Mouse (Mus musculus) 3T3-L1 (cell line): ENCODE results near the gene Cry1.
A peak's percentile ranks its signal among the peaks of the same experiment; 100 is the strongest.

Source experiments
- DNase-seq: peaks from one replicate; pipeline ENCODE4 v3.0.0-alpha.2; 2015; ENCODE audit warnings: low read depth, low spot score

Gene Cry1

DNA sequence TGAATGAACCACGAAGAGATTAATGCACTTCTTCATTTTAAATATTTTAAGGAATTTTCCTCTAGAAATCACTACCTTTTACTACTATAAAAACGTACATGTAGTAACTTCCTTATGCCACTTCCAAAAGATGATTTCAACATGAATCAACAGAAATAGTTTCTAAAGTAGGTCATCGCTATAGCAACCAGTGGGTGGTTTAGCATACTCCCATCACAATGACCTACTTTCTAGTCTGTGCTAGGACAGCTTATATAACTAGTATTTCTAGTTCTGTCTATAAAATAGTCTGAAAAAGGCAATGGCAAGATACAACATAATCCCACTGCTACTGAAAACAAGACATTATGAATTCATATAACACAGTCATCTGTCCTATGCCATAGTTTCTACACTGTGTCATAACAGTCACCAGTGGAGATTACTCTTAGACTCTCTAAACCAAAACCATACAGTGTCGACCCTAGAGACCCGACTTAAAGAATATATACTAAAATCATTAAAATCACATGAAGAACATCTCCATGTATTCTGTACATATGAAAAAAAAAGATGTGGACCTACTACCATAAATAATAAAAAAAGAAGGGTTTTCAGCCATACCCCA, 23.0 kb downstream of the Cry1 start:
- DNase-seq, result peak; percentile 80

DNA sequence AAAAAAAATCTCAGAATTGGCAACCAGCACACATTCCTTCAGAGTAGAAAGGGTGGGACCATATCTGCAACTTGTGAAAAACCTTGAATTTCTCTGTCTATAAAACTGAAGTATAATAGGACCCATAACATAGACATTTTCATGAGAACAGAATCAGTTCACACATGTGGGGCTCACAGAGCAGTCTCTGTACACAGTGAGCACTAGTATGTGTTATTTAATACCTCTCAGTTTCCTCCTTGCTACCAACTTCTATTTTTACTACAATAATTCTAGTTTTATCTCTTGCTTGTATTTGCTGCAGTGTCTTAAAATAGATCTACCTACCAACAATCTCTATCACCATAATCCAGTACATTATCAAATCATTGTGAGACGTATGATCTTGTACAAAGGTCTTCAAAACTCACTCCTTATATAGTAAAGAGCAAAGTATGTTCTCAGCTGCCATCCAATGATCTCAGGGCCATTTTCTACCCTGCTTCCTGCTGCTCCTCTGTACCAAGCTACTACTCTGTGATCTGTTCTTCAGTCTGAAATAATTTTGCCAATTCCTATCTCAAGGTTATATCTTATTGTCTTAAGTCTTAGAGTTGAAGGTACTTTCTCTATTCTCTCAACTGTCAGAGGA, 24.8 kb downstream of the Cry1 start:
- DNase-seq, result no peak

DNA sequence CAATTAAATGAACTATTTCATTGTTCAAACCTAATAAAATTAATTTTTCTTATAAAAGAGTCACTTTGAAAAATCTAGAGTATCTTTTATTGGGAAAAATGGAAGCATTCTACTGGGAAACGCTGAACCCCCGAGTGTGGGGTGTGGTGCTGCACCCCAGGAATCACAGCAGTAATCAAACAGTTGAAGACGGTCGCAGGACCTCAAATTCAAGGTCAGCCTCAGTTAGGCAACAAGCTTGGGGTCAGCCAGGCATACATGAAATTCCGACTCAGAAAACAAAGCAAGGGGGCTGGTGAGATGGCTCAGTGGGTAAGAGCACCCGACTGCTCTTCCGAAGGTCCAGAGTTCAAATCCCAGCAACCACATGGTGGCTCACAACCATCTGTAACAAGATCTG, 27.4 kb downstream of the Cry1 start:
- no peak for DNase-seq

DNA sequence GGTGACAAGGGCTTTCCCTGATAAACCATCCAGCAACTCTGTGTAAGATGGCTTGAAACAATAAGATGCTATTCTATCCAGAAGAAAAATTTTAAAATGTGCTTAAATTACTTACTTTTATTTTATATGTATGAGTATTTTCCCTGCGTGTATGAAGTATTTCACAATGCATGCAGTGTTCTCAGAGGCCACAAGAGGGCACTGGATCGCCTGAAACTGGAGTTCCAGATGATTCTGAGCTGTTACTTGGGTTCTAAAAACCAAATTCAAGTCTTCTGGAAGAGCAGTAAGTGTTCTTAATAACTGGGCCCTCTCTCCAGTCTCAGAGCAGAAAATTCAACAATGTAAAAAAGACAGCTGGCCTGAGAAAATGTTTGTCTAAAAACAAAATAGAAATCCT, 30.7 kb downstream of the Cry1 start:
- peak; percentile 80 for DNase-seq

DNA sequence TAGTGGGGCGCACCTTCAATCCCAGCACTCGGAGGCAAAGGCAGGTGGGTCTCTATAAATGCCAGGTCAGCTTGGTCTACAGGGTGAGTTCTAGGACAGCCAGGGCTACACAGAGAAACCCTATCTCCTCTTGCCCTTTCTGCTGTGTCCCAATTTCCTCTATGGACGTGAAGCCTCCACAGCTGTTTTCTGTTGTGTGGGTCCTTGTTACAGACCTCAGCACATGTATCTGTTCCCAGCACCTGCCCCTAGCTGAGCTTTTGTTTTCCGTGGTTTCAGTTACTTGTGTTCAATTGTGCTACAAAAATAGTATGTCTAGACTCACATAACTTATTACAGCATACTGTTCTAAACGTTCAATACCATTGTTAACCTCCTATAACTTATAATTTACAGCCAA, 35.6 kb downstream of the Cry1 start:
- no peak for DNase-seq

DNA sequence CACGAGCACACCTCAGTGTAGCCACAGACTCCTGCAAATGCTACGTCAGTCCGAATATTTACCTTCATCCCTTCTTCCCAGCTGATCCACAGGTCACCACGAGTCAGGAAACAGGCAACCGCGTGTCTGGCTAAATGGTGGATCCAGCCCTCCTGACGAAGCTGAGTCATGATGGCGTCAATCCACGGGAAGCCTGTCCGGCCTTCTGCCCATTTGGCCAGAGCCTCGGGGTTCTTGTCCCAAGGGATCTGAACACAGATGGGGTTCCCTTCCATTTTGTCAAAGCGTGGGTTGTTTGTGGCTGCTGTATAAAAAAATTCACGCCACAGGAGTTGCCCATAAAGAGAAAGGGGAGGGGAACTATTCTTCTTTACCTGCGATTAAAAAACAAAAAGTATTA, 38.6 kb downstream of the Cry1 start:
- DNase-seq, result no peak

DNA sequence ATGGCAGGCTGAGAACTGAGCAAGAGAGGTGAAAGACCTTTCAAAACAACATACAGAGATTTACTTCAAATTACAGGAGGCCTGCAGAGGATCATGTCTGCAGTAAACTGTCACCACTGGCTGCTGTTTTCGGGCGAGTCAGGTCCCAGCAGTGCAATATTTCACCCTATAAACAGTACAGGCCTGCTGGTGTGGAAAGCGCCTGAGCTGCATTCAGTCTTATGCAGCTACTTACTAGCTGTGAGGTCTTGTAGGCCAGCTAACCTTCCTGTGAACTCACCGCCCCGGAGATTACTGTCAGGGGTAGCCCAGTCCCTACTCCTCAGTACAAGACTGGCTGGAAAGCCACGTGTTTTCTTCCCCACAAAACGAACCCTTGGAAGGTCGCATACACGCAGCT, 43.4 kb downstream of the Cry1 start:
- no peak for DNase-seq

DNA sequence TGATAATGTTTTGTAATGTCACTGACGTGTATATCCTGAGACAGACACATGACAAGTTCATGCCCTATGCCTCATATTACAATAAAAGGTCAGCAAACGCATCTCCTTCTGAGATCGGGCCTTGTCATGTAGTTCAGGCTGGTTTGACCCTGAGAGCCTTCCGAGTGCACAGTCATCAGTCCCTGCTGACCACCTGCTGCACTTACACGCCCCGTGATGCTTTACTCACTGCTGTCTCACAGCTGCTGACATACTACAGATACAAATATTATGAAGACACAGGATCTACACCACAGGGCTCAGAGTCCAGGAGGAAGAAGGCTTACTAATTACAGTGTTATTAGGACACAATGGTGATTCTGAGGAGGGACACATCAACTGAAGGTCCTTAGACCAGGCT, 48.3 kb downstream of the Cry1 start:
- DNase-seq, result no peak

DNA sequence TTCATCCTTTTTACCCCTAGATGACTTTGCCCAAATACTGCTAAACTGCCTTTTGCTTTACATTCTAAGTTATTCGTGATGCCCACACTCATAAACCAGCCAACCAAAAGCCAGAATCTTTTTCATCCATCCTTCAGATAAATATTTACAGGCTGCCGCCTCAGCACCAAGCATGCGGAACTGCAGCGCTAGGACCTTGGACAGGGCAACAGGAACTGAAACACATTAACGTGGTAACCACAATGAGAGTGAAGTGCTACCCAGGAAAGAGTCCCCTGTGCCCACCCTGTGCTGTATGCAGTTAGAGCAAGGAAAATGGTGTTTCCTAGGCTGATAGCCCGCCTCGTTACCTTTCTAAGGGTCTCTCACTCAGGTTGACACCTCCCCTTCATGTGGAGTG, 56.4 kb downstream of the Cry1 start:
- DNase-seq, result peak; percentile 42

DNA sequence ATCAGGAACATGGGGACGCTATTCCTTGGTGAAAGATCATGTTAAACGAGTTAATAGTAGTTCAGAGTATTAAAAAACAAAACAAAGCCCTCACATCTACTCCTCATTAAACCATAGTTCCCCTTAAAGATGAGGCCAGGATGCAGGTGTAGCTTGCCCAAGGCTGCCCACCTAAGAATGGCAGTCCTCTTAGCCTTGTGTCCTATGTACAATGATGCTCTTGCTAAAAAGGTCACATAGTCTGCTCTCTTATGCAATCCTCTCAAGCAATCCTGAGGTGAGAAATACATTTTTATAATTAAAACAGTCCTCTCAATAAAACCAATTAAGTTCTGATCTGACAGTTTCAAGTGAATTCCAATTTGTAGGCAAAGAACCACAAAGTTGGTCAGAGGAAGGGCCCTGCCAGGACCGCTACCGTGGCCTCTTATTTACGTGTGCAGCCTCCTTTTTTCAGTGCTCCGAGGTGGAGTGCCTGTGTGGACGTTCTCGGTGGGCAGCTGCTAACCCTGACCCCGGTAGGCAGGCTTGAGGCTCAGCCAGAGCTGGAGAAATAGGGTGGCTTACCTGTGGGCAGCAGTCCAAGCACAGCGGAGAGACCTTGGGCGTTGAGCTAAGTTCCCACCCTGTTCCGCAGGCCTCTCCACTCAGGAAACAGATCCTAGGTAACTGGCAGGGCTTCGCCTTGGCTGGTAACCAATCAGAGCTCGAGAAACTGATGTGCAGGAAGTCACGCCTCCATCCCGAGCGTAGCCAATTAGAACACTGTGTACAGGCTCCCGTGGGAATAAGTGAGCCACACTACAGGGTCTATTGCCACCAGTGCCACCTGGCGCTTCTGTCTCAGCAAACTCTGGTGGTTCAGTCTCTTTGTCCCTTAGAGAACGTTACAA, 57.2 kb downstream of the Cry1 start, which contains the start of gene Mterf2:
Gene Mterf2 (minus strand): TSS at position 633 of the 893 bp plus-strand sequence.
- peak; percentile 99 for DNase-seq

DNA sequence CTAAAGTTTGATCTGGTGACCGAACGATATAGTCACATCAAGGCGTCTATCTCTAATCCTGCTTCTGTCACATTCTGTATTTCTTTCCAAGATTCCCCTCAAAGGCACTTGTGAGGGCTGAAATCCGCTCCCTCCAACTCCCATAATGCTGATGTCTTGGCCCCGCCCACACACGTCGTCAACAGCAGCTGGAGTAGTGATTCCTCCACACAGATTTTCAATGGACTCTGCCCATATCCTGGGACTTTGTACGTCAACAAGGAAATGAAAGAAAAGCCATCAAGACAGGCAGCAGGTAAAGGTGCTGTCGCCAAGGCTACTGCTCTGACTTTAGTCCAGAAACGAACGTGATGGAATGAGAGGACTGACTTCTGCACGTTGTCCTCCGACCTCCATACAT, 59.7 kb downstream of the Cry1 start:
- no peak for DNase-seq

DNA sequence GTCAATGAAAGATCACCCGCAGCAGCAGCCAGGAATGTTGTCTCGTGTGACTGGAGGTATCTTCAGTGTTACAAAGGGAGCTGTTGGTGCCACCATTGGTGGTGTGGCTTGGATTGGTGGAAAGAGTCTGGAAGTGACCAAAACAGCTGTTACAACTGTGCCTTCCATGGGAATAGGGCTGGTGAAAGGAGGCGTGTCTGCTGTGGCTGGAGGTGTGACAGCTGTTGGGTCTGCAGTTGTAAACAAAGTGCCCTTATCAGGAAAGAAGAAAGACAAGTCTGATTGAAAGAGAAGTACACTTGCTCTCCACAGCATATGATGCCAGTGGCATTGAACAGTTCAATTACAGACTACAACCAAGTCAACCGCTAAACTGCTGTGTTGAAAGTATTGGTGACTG, 70.5 kb downstream of the Cry1 start:
- no peak for DNase-seq

DNA sequence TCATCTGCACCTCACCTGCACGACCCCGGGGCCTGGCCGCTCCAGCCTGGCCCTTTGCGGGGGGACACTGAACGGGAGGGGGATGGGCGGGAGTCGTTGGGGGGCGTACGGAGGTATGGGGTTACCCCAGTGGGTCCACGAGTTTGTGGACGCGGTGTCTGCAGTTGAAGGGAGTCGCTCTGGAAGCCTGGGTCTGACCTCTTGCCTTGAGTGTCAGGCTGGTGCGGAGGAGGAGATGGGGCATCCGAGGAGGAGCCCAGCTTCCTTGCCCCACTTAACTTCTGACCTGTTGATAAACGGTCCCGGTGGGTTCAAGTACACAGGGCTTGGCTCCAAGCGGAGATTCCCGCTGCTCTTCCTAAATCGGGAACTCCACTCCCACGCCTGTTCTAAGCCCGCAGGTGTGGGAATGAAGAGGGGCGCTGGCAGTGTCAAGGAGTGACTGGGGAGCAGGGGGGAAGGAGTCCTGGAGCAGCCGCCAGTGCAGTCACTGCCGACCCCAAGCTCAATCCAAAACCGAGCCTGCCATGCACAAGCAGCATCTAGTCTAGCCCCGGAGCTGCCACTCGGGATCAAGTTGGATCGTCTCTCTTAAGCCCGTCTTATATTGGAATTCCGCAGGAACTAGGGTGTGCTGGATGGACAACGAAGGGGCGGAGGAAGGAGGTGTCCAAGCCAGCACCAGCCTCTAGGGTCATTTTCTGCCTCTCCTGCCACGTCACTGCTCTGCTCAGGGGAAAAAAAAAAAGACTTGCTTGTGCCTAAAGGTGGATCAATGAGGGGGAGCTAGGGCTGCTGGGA, 81.6 kb downstream of the Cry1 start:
- DNase-seq, result peak; percentile 85

DNA sequence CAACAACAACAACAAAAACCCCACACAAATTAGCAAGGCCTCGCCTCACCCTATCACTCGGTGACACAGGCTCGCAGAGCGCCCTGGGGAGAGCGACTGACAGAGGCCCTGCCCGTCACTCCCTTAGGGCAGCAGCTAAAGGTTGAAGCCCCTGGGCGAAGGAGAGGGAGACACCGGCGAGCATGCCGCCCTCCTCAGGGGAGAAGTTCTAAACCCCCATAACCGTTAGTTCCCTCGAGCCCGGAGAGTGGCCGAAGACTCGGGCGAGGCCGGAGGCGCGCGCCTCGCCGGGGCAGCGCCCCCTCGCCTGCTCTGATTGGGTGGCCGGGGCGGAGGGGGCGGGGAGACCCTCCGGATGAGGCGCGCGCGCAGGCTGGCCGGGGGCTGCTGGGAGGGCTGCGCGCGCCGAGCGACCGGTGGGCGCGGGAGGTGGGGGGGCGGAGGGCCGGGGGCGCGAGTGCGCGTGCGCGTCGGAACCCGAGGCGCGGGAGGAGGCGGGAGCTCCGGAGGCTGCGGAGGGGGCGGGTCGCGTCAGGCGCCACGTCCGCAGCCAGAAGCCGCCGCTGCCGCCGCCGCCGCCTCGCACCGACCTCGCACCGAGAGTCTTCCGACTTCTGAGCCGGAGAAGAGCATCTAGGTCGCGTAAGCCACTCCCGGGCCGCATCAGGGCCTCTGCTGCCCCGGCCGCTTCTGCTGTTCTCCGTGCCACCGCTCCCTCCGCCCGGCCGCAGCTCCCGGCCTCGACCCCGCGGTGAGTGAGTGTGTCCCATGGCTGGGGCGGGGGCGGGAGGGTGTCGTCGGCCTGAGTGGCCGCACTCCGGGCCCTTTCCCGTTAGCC, 82.4 kb downstream of the Cry1 start, which contains the start of the genes Fhl4 and Tmem263:
Gene Fhl4 (minus strand): TSS at position 249 of the 838 bp plus-strand sequence.
Gene Tmem263 (plus strand): TSS at position 381 of the 838 bp plus-strand sequence.
- peak; percentile 80 for DNase-seq

DNA sequence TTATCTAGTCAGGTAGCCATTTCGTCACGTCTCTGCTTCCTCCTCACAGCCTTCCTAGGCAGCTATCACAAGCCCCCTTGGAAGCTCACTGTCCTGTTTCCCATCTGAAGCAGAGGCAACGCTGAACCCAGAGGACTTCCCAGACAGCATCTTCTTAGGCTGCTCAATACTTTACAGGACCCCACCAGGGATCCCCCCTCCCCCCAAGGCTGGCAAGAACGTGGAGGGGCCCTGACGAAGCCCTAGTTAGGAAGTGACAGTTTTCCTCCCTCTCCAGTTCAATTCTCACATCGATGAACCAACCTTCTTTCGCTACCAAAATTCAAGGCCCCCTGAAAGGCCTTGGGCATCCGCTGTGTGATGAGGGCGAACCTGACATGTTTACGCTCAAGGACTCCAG, 83.0 kb downstream of the Cry1 start:
- DNase-seq, result no peak
